Mouse (Mus musculus) embryonic fibroblast, embryonic 13.5 days (primary cell): ENCODE data around the gene Zfp276. TPM values are rescaled to one million over a fixed set of nuclear protein-coding genes. Genes with fewer than 3 reads are reported as not detected.
A peak's percentile ranks its signal among the peaks of the same experiment; 100 is the strongest.

ENCODE experiments used
- H3K27ac ChIP-seq: 2 replicates; pipeline ENCODE4 v1.5.1; 2012; ENCODE audit warnings: low read length, control low read depth, inconsistent platforms; ENCODE audit not compliant: insufficient read depth
- H3K4me1 ChIP-seq: 2 replicates; pipeline ENCODE4 v1.6.1; 2011; ENCODE audit warnings: low read length; ENCODE audit not compliant: control insufficient read depth, insufficient read depth
- H3K4me3 ChIP-seq: 2 replicates; pipeline ENCODE4 v1.5.1; 2011; ENCODE audit warnings: mild to moderate bottlenecking, control low read depth, low read length; ENCODE audit not compliant: insufficient read depth
- CTCF ChIP-seq: IDR thresholded peaks from 2 replicates; pipeline ENCODE4 v1.5.1; 2011; ENCODE audit warnings: mild to moderate bottlenecking, control low read depth, low read length, moderate library complexity, borderline replicate concordance; ENCODE audit not compliant: insufficient read depth
- POLR2A ChIP-seq: IDR thresholded peaks from 2 replicates; pipeline ENCODE4 v1.6.1; 2011; ENCODE audit warnings: low read depth, mild to moderate bottlenecking, control low read depth, low read length, moderate library complexity
- polyA plus RNA-seq: library from polyadenylated mRNA; stranded (reverse); fragments of >200 nt; gene quantifications from 2 replicates; pipeline ENCODE4 v1.2.4, GENCODE M21; 2011; ENCODE audit warnings: low read depth; ENCODE audit not compliant: missing spikeins, insufficient read length

Gene Zfp276
- polyA plus RNA-seq, 1 experiment: 13.2 TPM

- no peak overlapping the region for H3K4me3 ChIP-seq
Measured at GRCm38 (mm10) chr8:123231742-123232141, 22.3 kb upstream of the Zfp276 start.

GRCm38 (mm10) chr8:123232553-123232952 is 21.4 kb upstream of the Zfp276 start:
- Histone ChIP-seq H3K27ac (no peak overlapping the region), H3K4me1 (peaks cover 4% of the 10 kb centered on the region; the same call in 1 of the 2 replicates), H3K4me3 (no peak overlapping the region)
- TF ChIP-seq CTCF (no peak), POLR2A (no peak)

More at GRCm38 (mm10) chr8:123231742-123232141, 22.3 kb upstream of the Zfp276 start:
- Histone ChIP-seq H3K27ac (no peak overlapping the region), H3K4me1 (peaks cover 4% of the 10 kb centered on the region; the same call in 1 of the 2 replicates)
- TF ChIP-seq POLR2A (no peak), CTCF (0 out of 2 replicates have a peak, but pooled peaks have one; percentile 7)

GRCm38 (mm10) chr8:123233300-123233699 is 20.7 kb upstream of the Zfp276 start:
- TF ChIP-seq POLR2A: 0 out of 2 replicates have a peak, but pooled peaks have one; percentile 1
- no peak for TF ChIP-seq CTCF
- H3K27ac ChIP-seq: no peak overlapping the region
- H3K4me1 ChIP-seq: peaks cover 4% of the 10 kb centered on the region; the same call in 1 of the 2 replicates
- H3K4me3 ChIP-seq: no peak overlapping the region

GRCm38 (mm10) chr8:123233760-123234159 is 20.2 kb upstream of the Zfp276 start:
- Histone ChIP-seq H3K27ac (no peak overlapping the region), H3K4me1 (peaks cover 4% of the 10 kb centered on the region; the same call in 1 of the 2 replicates), H3K4me3 (no peak overlapping the region)
- TF ChIP-seq CTCF (no peak), POLR2A (no peak)

GRCm38 (mm10) chr8:123234918-123235519 is 19.0 kb upstream of the Zfp276 start:
- Histone ChIP-seq H3K4me1 (peaks cover 4% of the 10 kb centered on the region; the same call in 1 of the 2 replicates), H3K4me3 (peak overlapping the region; percentile 63; the same call in 1 of the 2 replicates), H3K27ac (no peak overlapping the region)
- TF ChIP-seq POLR2A: peak; percentile 28; the same call in 1 of the 2 replicates
- no peak for TF ChIP-seq CTCF

GRCm38 (mm10) chr8:123235520-123236497 is 18.2 kb upstream of the Zfp276 start, which contains the start of gene Spata2l:
Gene Spata2l (minus strand): TSS chr8:123236233.
- Histone ChIP-seq H3K27ac (no peak within 1 kb of the TSS), H3K4me1 (peaks cover 4% of the 10 kb centered on the region; the same call in 1 of the 2 replicates), H3K4me3 (peak within 1 kb of the TSS; percentile 63)
- peak; percentile 58 for TF ChIP-seq POLR2A
- TF ChIP-seq CTCF: no peak

GRCm38 (mm10) chr8:123239398-123239797 is 14.6 kb upstream of the Zfp276 start:
- Histone ChIP-seq H3K4me1 (peaks cover 4% of the 10 kb centered on the region; the same call in 1 of the 2 replicates), H3K27ac (no peak overlapping the region), H3K4me3 (no peak overlapping the region)
- no peak for TF ChIP-seq CTCF

- no peaks in the 10 kb centered on the region for H3K4me1 ChIP-seq
- TF ChIP-seq CTCF (no peak), POLR2A (no peak)
- H3K27ac ChIP-seq: no peak overlapping the region
- no peak overlapping the region for H3K4me3 ChIP-seq
Measured at GRCm38 (mm10) chr8:123242107-123242923, 11.7 kb upstream of the Zfp276 start.

- no peak overlapping the region for H3K4me3 ChIP-seq
- no peaks in the 10 kb centered on the region for H3K4me1 ChIP-seq
- no peak overlapping the region for H3K27ac ChIP-seq
- TF ChIP-seq CTCF: peak; percentile 38; the same call in 1 of the 2 replicates
- no peak for TF ChIP-seq POLR2A
Measured at GRCm38 (mm10) chr8:123243053-123243452, 10.9 kb upstream of the Zfp276 start.
